Mouse (Mus musculus) liver, embryonic 13.5 days (tissue): ENCODE measurements at regions not wholly inside any gene's neighbourhood (a gene's known extent, or its start where the extent isn't known, plus 50 kb on each side); places are given as distances from the start of the nearest gene placed in this dataset.

Experiments used
- ATAC-seq: fragments of 200-750 bp; cut with Nextera tagmentation; 2 replicates; pipeline ENCODE4 v1.8.0; 2017; ENCODE audit warnings: low read depth, mild to moderate bottlenecking, moderate number of reproducible peaks, moderate library complexity
- DNase-seq: peaks from one replicate; pipeline ENCODE4 v3.0.0; 2022
- H3K27ac ChIP-seq: fragments of 300-500 bp; sonication (generic); 2 replicates; pipeline ENCODE4 v1.5.1; 2015; ENCODE audit warnings: moderate library complexity, mild to moderate bottlenecking, inconsistent platforms
- H3K27me3 ChIP-seq: fragments of 300-500 bp; sonication (generic); 2 replicates; pipeline ENCODE4 v1.6.1; 2015; ENCODE audit warnings: mild to moderate bottlenecking, inconsistent platforms
- H3K36me3 ChIP-seq: fragments of 300-500 bp; sonication (generic); 2 replicates; pipeline ENCODE4 v1.6.1; 2015; ENCODE audit warnings: mild to moderate bottlenecking, inconsistent platforms
- H3K4me1 ChIP-seq: fragments of 300-500 bp; sonication (generic); replicated peaks from 2 replicates; pipeline ENCODE4 v1.6.1; 2015; ENCODE audit warnings: inconsistent platforms
- H3K4me2 ChIP-seq: fragments of 300-500 bp; sonication (generic); 2 replicates; pipeline ENCODE4 v1.6.1; 2015; ENCODE audit warnings: inconsistent platforms, mild to moderate bottlenecking, moderate library complexity
- H3K4me3 ChIP-seq: fragments of 300-500 bp; sonication (generic); replicated peaks from 2 replicates; pipeline ENCODE4 v1.5.1; 2015; ENCODE audit warnings: mild to moderate bottlenecking, inconsistent platforms
- H3K9ac ChIP-seq: fragments of 300-500 bp; sonication (generic); 2 replicates; pipeline ENCODE4 v1.6.1; 2015; ENCODE audit warnings: mild to moderate bottlenecking, inconsistent platforms
- H3K9me3 ChIP-seq: fragments of 300-500 bp; sonication (generic); replicated peaks from 2 replicates; pipeline ENCODE4 v1.6.1; 2016; ENCODE audit warnings: inconsistent platforms
- WGBS: fragments of 180-500 bp; shearing (Covaris S2); methylation state at CpG from one replicate; pipeline ENCODE4 v1.1.7; 2015; ENCODE audit not compliant: insufficient replicate concordance; 5-methylcytosine and 5-hydroxymethylcytosine counted together

- no peak overlapping the region for H3K4me2 ChIP-seq
- H3K27me3 ChIP-seq, result no peaks in the 10 kb centered on the region
- H3K27ac ChIP-seq, result no peak overlapping the region
- WGBS, result 28% methylated on average over 3 of the region's 3 CpGs
- no peaks in the 10 kb centered on the region for H3K9me3 ChIP-seq
- DNase-seq (no peak), ATAC-seq (no peak)
- no peak overlapping the region for H3K9ac ChIP-seq
- peaks cover 3% of the 10 kb centered on the region; the same call in 1 of the 2 replicates for H3K4me1 ChIP-seq
- H3K4me3 ChIP-seq, result no peak overlapping the region
- no peaks in the 10 kb centered on the region for H3K36me3 ChIP-seq
These were observed 354.7 kb upstream of the Pbx1 start for GRCm38 (mm10) chr1:168786731-168787130.

DNA sequence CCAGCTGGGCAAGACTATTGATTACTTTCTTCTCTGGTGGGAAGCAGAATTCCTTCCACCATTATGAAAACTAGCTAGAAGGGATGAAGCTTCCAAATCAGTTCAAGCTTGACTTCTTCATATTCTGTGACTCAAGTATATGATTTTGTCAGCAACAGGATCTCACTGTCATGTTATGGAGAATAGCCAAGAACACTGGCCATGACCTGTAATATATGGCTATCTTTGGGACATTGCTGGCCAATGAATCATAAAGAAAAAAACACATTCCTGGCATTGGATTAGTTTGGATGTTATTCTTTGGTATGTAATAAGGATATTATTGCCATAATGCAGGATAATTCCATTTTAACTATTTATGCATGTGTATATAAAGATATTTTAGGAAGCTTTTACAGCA is 351.8 kb upstream of the Pbx1 start:
- no peak overlapping the region for H3K27ac ChIP-seq

GRCm38 (mm10) chr1:168764368-168764895 is 332.4 kb upstream of the Pbx1 start:
- no peaks in the 10 kb centered on the region for H3K36me3 ChIP-seq
- WGBS, result 62% methylated on average over 6 of the region's 6 CpGs
- no peaks in the 10 kb centered on the region for H3K9me3 ChIP-seq
- ATAC-seq (no peak), DNase-seq (no peak)
- H3K9ac ChIP-seq, result no peak overlapping the region
- no peaks in the 10 kb centered on the region for H3K27me3 ChIP-seq
- H3K27ac ChIP-seq, result no peak overlapping the region
- no peak overlapping the region for H3K4me3 ChIP-seq
- H3K4me1 ChIP-seq, result no peaks in the 10 kb centered on the region
- H3K4me2 ChIP-seq, result no peak overlapping the region

More for the DNA sequence above, 351.8 kb upstream of the Pbx1 start:
- H3K4me3 ChIP-seq, result no peak overlapping the region
- H3K36me3 ChIP-seq, result no peaks in the 10 kb centered on the region
- H3K9ac ChIP-seq, result no peak overlapping the region
- H3K4me2 ChIP-seq, result no peak overlapping the region
- H3K27me3 ChIP-seq, result no peaks in the 10 kb centered on the region
- ATAC-seq (no peak), DNase-seq (no peak)
- H3K4me1 ChIP-seq, result peaks cover 3% of the 10 kb centered on the region; the same call in 1 of the 2 replicates
- H3K9me3 ChIP-seq, result no peaks in the 10 kb centered on the region

GRCm38 (mm10) chr1:168761095-168761494 is 329.0 kb upstream of the Pbx1 start:
- Histone ChIP-seq H3K4me1 (no peaks in the 10 kb centered on the region), H3K27me3 (no peaks in the 10 kb centered on the region), H3K9ac (no peak overlapping the region), H3K4me3 (no peak overlapping the region), H3K27ac (no peak overlapping the region), H3K9me3 (no peaks in the 10 kb centered on the region), H3K4me2 (no peak overlapping the region), H3K36me3 (no peaks in the 10 kb centered on the region)
- no peak for DNase-seq
- no peak for ATAC-seq
- WGBS, result 60% methylated on average over 2 of the region's 2 CpGs

DNA sequence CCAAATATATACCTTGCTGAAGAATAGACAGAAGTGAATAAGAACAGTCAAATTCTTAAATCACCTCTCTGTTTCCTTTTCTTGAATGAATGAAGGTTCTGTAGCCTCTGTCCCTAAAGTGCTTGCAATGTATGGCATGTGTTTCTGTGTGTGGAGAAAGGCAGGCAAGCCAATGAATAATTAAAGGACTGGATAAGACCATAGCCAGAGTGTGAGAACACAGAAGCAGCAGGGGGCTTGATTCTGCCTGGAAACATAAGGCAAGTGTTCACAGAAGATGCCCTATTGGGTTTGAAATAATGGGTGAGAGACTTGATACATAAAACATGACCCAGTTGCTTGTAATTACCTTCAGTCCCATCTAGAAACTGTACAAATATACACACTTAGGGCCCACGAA is 328.2 kb upstream of the Pbx1 start:
- DNase-seq, result no peak
- WGBS, result 41% methylated on average over 1 of the region's 1 CpGs
- no peaks in the 10 kb centered on the region for H3K27me3 ChIP-seq

DNA sequence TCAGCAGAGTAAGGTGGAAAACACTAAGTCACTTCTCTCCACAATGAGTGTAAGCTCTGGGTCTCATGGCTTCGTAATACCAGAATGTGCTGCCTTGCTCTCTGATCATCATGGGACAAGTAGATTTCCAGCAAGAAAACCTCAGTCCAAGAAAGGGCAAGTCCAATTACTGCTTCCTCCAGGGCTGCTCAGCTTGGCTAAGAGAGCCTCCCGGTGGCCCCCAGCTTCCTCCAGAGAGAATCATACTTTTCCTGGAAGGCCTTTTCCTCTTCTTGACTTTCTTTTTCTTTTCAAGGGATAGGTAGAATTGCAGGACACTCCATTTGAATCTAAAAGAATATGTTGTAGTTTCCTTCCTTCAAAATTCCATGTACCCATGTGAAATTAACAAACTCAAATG is 326.8 kb upstream of the Pbx1 start:
- Histone ChIP-seq H3K4me1 (no peaks in the 10 kb centered on the region), H3K36me3 (no peaks in the 10 kb centered on the region), H3K27me3 (no peaks in the 10 kb centered on the region), H3K9ac (no peak overlapping the region), H3K27ac (no peak overlapping the region), H3K9me3 (no peaks in the 10 kb centered on the region), H3K4me3 (no peak overlapping the region), H3K4me2 (no peak overlapping the region)
- WGBS, result 64% methylated on average over 2 of the region's 2 CpGs
- no peak for ATAC-seq
- DNase-seq, result no peak

More for the DNA sequence above, 328.2 kb upstream of the Pbx1 start:
- H3K4me2 ChIP-seq, result no peak overlapping the region
- ATAC-seq, result no peak
- no peaks in the 10 kb centered on the region for H3K9me3 ChIP-seq
- no peak overlapping the region for H3K27ac ChIP-seq
- H3K4me1 ChIP-seq, result no peaks in the 10 kb centered on the region
- H3K4me3 ChIP-seq, result no peak overlapping the region
- H3K9ac ChIP-seq, result no peak overlapping the region
- no peaks in the 10 kb centered on the region for H3K36me3 ChIP-seq

DNA sequence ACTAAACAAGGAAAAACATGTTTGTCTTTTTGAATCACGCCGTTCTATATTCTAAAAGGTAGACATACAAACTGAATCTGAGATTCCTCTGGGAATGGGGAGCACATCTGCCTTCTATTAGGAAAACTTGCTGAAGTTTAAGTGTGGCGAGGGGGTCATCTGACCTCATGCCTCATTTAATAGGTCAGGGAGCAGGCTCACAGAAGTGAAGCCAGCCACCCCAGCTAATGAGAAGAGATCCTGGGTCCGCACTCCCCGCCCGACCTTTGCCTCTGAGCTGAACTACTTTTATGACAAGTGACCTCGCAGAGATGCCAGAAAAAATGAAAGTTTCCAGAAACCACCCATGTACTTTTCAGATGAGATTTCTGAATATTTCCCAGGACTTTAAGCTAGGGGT is 322.1 kb upstream of the Pbx1 start:
- H3K9ac ChIP-seq, result no peak overlapping the region
- H3K4me1 ChIP-seq, result no peaks in the 10 kb centered on the region
- no peaks in the 10 kb centered on the region for H3K36me3 ChIP-seq
- H3K27ac ChIP-seq, result no peak overlapping the region
- WGBS, result 73% methylated on average over 7 of the region's 7 CpGs
- no peak for ATAC-seq
- no peaks in the 10 kb centered on the region for H3K9me3 ChIP-seq
- H3K4me3 ChIP-seq, result no peak overlapping the region
- H3K4me2 ChIP-seq, result no peak overlapping the region
- H3K27me3 ChIP-seq, result no peaks in the 10 kb centered on the region
- no peak for DNase-seq

DNA sequence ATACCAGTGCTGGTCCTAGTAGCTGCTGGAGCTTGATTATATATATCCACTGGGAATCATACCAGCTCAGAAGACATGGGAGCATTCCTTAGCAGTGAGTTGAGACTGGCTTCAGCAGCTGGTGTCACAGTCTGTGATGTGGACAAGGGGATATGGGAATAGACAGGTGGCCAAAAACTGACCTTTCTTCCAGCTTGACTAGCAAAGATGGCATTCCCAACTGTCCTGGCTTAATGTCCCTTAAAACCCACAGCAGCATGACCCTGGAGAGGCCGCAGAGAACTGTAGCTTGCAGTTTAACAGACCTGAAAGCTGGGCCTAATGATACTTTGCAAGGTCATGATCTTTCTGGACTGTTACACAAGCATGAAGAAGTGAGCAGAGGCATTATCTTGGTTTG is 311.4 kb upstream of the Pbx1 start:
- whole genome bisulfite sequencing, result 58% methylated on average over 1 of the region's 1 CpGs
- Histone ChIP-seq H3K4me2 (no peak overlapping the region), H3K27ac (no peak overlapping the region), H3K4me3 (no peak overlapping the region), H3K9ac (no peak overlapping the region), H3K4me1 (no peaks in the 10 kb centered on the region), H3K27me3 (no peaks in the 10 kb centered on the region), H3K36me3 (no peaks in the 10 kb centered on the region), H3K9me3 (no peaks in the 10 kb centered on the region)
- no peak for ATAC-seq
- DNase-seq, result no peak

GRCm38 (mm10) chr1:168738005-168738404 is 305.9 kb upstream of the Pbx1 start:
- no peaks in the 10 kb centered on the region for H3K4me1 ChIP-seq
- no peaks in the 10 kb centered on the region for H3K36me3 ChIP-seq
- DNase-seq (no peak), ATAC-seq (no peak)
- H3K27me3 ChIP-seq, result no peaks in the 10 kb centered on the region
- H3K9ac ChIP-seq, result no peak overlapping the region
- WGBS, result 62% methylated on average over 3 of the region's 3 CpGs
- H3K27ac ChIP-seq, result no peak overlapping the region
- no peak overlapping the region for H3K4me3 ChIP-seq
- H3K4me2 ChIP-seq, result no peak overlapping the region
- no peaks in the 10 kb centered on the region for H3K9me3 ChIP-seq

DNA sequence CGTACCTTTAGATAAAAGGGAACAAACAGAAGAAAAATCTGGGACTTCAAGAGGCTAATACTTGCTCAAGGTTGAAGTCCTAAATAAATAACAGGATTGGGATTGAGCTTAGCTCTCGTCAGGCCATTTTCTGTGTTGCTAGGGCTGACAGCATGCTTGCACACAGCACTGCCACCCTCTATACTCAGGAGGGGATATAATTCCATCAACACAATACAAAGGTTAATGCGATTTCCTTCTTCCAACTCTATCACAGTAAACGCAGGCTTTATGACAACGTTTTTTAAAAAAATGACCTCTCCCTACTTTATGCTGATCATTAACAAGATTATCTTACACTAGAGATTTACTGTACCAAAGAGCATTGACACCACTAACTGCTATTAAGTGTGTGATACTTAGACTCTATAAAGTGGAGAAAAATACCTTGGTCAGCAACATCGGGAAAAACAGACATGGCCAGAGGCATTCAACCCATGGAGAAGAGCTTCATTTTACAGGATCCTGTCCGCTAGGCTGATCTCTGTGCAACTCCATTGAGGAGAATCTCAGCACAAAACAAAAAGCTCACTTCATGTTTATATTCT is 305.3 kb upstream of the Pbx1 start:
- H3K36me3 ChIP-seq, result no peaks in the 10 kb centered on the region
- H3K27me3 ChIP-seq, result no peaks in the 10 kb centered on the region
- H3K4me1 ChIP-seq, result no peaks in the 10 kb centered on the region
- no peak overlapping the region for H3K9ac ChIP-seq
- DNase-seq, result no peak
- H3K4me3 ChIP-seq, result no peak overlapping the region
- 62% methylated on average over 7 of the region's 7 CpGs for WGBS
- H3K4me2 ChIP-seq, result no peak overlapping the region
- H3K9me3 ChIP-seq, result no peaks in the 10 kb centered on the region
- ATAC-seq, result no peak
- no peak overlapping the region for H3K27ac ChIP-seq

- 61% methylated on average over 5 of the region's 5 CpGs for WGBS
- no peaks in the 10 kb centered on the region for H3K4me1 ChIP-seq
- H3K9ac ChIP-seq, result no peak overlapping the region
- H3K4me2 ChIP-seq, result no peak overlapping the region
- H3K4me3 ChIP-seq, result no peak overlapping the region
- no peaks in the 10 kb centered on the region for H3K27me3 ChIP-seq
- DNase-seq (no peak), ATAC-seq (no peak)
- no peaks in the 10 kb centered on the region for H3K36me3 ChIP-seq
- H3K27ac ChIP-seq, result no peak overlapping the region
- no peaks in the 10 kb centered on the region for H3K9me3 ChIP-seq
These were observed 301.0 kb upstream of the Pbx1 start for GRCm38 (mm10) chr1:168733066-168733465.

DNA sequence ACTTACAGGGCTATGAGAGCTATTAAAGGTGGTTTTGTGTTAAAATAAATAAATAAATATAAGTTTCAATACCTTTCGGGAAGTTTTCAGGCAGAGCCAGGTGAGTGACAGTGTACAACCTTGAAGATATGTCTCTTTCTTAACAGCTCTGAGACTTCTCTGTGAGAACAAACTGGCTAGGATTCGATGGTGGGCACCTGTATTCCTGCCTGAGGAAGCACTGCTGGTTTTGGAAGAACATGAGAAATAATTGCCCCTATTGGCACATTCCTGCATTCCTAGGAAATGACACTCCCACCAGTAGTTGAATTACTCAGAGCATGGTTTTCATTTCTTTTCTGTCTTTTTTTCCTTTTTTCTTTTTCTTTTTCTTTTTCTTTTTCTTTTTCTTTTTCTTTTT is 277.8 kb upstream of the Pbx1 start:
- no peak overlapping the region for H3K27ac ChIP-seq
- no peaks in the 10 kb centered on the region for H3K4me1 ChIP-seq
- no peak overlapping the region for H3K4me3 ChIP-seq
- H3K36me3 ChIP-seq, result no peaks in the 10 kb centered on the region
- ATAC-seq, result no peak
- H3K27me3 ChIP-seq, result no peaks in the 10 kb centered on the region
- DNase-seq, result no peak
- H3K4me2 ChIP-seq, result no peak overlapping the region
- no peak overlapping the region for H3K9ac ChIP-seq
- no peaks in the 10 kb centered on the region for H3K9me3 ChIP-seq
- WGBS, result 59% methylated on average over 2 of the region's 2 CpGs
